Mouse (Mus musculus) cerebellum, adult 11 months (tissue): ENCODE measurements around the gene Zc3h7b.
A peak's percentile ranks its signal among the peaks of the same experiment; 100 is the strongest.
"Not testable (repeated sequence)": the region's sequence is repeated elsewhere in the genome, so short reads cannot be mapped to it uniquely, and the experiment has no call there.

Experiments used
- DNase-seq: peaks from one replicate; pipeline ENCODE4 v3.0.0; 2022

Zc3h7b gene

GRCm38 (mm10) chr15:81744992-81745600 is at the start of gene Zc3h7b, which contains the start of gene Rangap1:
Gene Zc3h7b, plus strand, starts transcription at chr15:81745057.
Gene Rangap1, minus strand, starts transcription at chr15:81745530.
- peak; percentile 61 for DNase-seq

DNA sequence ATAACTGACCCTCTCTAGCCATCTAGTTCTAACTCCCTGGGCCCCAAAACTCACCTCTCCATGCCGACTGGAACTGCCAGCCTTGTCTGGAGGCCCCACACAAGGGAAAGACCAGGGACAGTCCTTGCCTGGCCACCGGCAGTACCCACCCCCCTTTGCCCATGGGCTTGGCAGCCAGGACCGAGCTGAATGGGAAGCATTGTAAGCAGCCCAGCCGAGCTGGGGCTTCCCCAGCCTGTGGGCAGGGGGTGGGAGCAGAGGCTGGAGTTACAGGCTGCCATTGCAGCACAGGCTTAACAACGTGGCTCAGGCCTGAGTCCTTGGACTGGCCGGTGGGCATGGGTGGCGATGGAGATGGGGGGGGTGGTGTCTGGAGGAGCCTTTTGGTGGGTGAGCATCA is 47.7 kb upstream of the Zc3h7b start, which contains the start of gene Chadl:
TSS of gene Chadl (minus strand) at position 113 of the 400 bp plus-strand sequence.
- no peak for DNase-seq

DNA sequence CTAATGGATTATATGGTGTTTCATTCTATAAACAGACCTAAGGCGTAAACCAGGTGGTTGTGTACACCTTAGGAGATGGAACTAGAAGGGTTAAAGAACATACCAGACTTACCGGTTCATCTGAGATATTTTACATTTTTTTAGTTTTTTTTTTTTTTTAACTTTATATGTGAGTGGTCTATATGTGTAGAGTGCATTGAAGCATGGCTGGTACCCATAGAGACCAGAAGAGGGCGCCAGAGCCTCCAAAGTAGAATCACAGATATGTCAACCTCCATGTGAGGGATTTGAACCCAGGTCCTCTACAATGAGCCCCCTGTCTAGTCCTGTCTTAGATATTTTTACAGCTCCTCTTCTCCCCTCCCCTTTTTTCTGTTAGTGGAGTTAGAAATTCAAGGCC is 47.0 kb upstream of the Zc3h7b start:
- DNase-seq: peak; percentile 29

- no peak for DNase-seq
Measured at GRCm38 (mm10) chr15:81698532-81698931, 46.3 kb upstream of the Zc3h7b start.

DNA sequence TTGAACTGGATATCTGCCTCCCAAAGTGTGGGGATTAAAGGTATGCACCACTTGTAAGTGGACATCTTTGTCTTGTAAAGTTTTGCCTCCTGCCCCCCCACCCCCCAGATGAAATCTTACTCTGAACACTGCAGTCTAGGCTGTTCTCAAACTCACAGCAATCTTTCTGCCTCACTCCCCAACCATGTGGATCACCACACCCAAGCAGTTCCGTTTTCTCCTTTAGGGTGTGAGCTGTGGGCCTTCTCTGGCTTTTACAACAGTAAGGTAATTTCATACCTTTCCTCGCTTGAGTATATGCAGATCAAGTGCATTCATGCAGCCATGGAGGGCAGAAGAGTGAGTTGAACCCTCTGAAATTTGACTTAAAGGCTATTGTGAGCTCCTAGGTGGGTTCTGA is 44.7 kb upstream of the Zc3h7b start:
- no peak for DNase-seq

GRCm38 (mm10) chr15:81700601-81701000 is 44.3 kb upstream of the Zc3h7b start:
- DNase-seq: no peak

DNA sequence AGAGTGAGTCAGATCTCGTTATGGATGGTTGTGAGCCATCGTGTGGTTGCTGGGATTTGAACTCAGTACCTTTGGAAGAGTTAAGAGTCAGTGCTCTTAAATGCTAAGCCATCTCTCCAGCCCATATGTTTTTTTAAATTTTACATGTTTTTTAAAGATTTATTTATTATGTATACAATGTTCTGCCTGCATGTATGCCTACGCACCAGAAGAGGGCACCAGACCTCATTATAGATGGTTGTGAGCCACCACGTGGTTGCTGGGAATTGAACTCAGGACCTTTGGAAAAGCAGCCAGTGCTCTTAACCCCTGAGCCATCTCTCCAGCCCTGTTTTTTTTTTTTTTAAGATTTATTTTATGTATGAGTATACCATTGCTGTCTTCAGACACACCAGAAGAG is 43.5 kb upstream of the Zc3h7b start:
- DNase-seq: not testable (repeated sequence)

DNA sequence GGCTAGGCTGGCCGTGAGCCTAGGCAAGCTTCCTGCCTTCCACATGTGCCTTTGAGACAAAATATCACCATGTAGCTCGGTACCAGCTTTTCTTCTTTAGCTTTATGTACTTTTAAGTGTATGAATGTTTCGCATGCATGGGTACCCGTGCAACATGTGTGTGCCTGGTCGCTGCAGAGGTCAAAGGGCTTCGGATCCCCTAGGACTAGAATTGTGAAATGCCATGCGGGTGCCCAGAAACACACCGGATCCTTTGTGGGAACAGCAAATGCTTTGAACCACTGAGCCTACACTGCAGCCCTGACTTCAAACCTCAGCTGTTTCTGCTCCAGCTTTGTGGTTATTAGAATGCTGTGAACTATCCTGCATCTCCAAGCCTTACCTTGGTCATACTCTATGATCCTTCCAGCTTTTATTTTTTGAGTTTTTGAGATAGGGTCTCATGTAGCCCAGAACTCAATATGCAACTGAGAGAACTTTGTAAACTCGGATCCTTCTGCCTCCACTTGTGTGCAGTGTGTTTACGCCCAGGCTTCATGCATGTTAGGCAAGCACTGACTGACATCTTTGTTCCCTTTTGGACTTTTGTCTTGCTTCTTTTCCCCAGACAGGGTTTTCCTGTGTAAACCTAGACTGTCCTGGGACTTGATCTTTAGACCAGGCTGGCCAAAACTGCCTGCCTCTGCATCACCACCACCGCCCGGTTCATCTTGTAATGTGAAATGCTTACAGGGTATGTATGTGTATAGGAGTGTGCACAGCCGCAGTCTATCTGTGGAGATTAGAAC is 42.4 kb upstream of the Zc3h7b start:
- DNase-seq: no peak

- DNase-seq: no peak
Measured at GRCm38 (mm10) chr15:81703094-81703489, 41.8 kb upstream of the Zc3h7b start.

- DNase-seq: no peak
Measured at GRCm38 (mm10) chr15:81708991-81709390, 35.9 kb upstream of the Zc3h7b start.

DNA sequence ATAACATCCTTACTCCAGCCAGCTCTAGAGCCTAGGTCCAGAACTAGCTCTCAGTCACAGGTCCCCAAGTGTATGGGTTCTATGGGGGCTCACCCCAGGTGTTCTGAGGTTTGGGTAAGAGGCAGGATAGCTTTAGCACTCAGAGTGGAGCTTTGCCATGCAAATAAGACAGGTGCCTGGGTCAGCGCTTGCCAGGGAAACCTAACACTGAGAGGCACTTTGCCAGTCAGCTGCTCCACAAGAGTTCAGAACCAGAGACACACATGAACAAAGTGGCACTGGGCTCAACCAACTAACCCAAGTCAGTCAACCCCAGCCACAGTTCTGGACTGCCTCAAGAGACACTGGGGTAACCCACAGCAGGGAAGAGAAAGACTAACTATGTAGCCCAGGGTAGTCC is 35.2 kb upstream of the Zc3h7b start:
- DNase-seq: no peak

GRCm38 (mm10) chr15:81710801-81711200 is 34.1 kb upstream of the Zc3h7b start:
- no peak for DNase-seq

- no peak for DNase-seq
Measured at GRCm38 (mm10) chr15:81713742-81714141, 31.1 kb upstream of the Zc3h7b start.

DNA sequence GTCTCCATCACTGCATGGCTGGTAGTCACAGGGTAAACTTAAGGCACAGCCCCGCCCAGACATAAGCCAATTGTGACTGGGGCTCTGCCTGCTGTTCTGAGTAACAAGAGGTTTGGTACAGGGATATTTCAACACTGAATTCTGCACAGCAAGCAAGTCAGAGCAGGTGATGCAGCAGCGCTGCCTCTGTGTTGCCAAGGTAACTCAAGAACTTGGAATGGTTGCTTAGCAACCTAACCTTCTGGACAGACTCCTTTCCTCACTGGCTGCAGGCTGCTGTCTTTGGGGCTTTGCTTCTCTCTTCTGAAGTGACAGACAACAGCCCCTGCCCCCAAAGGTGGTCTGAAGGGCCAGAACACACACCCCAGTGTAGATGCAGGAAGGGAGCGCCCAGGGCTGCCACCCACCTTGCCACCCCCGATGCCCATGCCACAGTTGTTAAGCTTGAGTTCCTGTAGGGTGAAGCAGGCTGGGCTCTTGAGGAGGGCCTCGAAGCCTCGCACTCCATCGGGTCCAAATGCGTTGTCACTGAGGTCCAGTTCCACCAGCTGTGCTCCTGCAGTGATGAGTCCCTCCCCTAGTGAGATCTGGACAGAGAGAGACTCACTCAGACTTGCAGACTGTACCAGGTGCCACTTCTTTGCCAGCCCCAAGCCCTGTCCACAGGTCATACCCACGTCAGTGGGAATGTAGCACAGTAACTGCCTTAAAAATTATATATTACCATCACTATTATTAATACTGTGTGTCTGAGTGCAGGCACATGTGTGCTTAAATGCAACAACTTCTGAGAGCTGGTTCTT is 26.3 kb upstream of the Zc3h7b start:
- DNase-seq: no peak

DNA sequence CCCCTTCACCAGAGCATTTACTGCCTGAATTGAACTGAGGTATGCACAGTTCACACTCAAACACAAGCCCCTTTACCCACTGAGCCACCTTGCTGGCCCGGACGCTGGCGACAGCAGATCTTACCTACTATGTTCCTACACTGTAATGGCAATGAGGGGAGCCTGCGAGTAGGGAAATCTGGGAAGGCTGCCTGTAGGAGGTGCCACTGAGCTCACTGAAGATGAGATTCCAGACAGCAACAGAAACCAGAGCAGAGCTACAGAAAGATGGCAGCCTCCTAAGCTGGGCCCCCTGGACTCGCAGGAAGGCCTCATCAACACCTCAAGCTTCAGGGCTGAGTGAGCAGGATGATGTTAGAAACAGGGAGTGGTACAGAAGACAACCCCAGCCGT is 25.7 kb upstream of the Zc3h7b start:
- DNase-seq: no peak

DNA sequence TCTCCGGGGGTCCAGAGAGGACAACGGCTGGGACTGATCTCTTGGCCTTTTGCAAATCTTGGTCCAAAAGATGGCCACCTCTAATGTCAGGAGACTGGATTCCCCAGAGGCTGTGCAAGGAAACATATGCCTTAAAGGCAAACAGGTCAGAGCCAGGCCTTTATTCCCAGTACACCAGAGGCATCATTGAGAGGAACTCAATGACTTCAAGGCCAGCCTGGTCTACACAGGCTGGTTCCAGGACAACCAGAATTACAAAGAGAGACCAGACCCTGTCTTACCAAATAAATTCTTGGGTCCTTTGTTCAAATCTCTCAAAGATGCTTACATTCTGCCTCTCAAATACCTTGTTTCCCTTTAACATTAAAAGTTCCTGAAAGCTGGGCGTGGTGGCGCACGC is 22.5 kb upstream of the Zc3h7b start:
- DNase-seq: no peak

GRCm38 (mm10) chr15:81723653-81724052 is 21.2 kb upstream of the Zc3h7b start:
- DNase-seq: no peak

DNA sequence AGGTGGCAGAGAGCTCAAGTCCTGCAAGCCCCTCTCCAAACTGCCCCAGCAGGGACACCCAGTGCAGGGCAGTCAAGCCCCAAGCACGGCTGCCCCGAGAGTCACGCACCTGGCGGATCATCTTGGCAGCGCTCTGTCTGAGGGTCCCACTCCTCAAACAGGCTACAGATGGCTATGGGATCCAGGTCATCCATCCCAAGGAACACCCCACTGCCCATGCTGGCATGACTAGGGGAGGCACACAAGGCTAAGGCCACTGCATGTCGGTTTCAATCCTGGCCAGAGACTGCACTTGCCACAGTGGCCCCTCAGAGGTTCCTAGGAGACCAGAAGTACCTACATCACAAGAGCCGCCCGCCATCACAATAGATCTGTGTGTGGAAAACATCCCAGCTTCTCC is 18.9 kb upstream of the Zc3h7b start:
- DNase-seq: no peak

DNA sequence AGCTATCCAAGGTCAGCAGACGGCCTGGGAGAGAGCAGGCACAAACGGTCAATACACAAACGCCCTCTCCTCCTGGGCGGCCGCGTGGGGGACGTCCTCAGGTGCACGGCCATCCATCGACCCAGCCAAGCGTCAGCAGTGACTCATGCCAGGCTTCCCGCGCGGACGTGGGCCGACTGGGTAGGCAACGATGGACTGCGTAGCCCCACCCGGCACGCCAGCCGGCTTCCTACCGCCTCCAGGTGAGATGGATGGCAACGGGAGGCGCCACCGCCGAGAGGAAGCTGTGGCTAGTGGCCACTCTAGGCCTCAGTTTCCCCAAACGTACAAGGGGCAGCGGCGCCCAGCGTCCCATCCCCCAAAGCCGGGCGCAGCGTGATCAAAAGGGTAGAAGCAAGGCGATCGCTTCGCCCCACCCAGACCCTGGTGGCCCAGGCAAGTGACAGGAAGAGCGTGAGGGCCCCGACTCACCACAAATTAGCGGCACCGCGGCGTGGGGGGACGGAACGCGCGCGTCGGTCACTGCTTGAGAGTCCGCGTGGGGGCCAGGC is 15.5 kb upstream of the Zc3h7b start:
- DNase-seq: peak; percentile 49

DNA sequence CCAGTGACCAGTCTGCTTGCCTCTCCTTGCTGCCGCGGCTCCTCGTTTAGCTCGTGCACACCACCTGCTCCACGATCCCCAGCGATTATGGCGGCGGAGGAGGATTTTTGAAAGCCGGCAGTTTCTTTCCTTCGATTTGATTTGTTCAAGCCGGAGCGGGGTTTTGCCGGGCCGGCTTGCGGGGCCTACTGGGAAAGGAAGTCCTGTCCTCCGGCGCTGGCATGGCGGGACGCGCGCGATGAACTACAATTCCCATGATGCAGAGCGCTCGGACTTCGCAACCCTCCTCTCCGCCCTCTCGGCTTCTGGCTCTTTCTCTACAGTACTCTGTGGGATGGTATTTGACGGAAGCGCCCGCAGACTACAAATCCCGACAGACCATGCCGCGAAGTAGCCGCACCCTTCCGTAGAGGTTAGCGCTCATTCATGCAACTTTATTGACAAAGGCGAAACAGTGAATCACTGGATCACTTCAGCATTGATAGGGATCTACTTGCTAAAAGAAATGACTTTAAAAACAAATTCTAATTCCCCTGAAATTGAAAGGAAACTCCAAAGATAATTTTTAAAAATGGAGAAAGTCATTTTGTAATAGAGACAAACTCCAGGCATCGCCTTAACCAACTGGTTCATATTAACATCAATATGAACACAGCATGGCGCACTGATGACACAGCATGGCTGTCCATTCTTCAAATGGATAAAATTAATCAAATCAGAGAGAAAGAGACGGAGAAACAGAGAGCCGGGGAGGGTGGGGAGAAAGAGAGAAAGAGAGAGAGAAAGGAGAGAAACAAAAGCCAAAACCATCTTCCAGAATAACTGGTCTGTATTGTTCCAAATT is 14.8 kb upstream of the Zc3h7b start:
- peak; percentile 97 for DNase-seq

DNA sequence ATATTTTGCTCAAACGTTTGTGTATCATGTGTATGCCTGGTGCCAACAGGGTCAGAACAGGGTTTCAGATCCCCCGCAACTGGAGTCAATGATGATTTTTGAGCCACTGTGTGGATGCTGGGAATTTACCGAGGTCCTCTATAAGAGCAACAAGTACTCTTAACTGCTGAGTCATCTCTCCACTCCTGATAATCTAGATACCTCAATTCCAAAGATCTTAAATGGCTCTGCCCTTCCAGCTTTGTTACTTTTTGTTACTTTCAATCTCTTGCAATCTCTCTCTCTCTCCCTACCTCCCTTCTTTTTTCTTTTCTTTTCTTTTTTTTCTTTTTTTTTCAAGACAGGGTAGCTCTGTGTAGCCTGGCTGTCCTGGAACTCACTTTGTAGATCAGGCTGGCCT is 9.8 kb upstream of the Zc3h7b start:
- no peak for DNase-seq

GRCm38 (mm10) chr15:81739296-81739695 is 5.6 kb upstream of the Zc3h7b start:
- no peak for DNase-seq
